Mouse (Mus musculus): ENCODE measurements around the gene Pald1. TPM values are rescaled to one million over a fixed set of nuclear protein-coding genes. Genes with fewer than 3 reads are reported as not detected.

Gene Pald1
- polyA plus RNA-seq, 1 experiment, result 69.1 TPM

GRCm38 (mm10) chr10:61390148-61390547 is 6.8 kb upstream of the Pald1 start:
- H3K4me3 ChIP-seq (replicated peaks; ENCODE audit: extremely low read depth, low read depth, low read length), result no peak overlapping the region
- H3K4me1 ChIP-seq (ENCODE audit: control insufficient read depth, insufficient read depth, low read length), result peaks cover 9% of the 10 kb centered on the region
- 31% methylated on average over 2 of the region's 2 CpGs for WGBS
- no peak for DNase-seq
- TF ChIP-seq POLR2A (IDR thresholded peaks at IDR 0.05; ENCODE audit: borderline replicate concordance, extremely low read depth, low read depth, low read length) (no peak), CTCF (IDR thresholded peaks at IDR 0.05; ENCODE audit: insufficient read depth, low read length) (no peak)

- Histone ChIP-seq H3K4me1 (ENCODE audit: control insufficient read depth, insufficient read depth, low read length) (peaks cover 7% of the 10 kb centered on the region), H3K4me3 (replicated peaks; ENCODE audit: extremely low read depth, low read depth, low read length) (no peak overlapping the region)
- TF ChIP-seq CTCF (IDR thresholded peaks at IDR 0.05; ENCODE audit: insufficient read depth, low read length) (no peak), POLR2A (IDR thresholded peaks at IDR 0.05; ENCODE audit: borderline replicate concordance, extremely low read depth, low read depth, low read length) (no peak)
- WGBS, result 91% methylated on average over 5 of the region's 5 CpGs
- DNase-seq, result no peak
Observed at GRCm38 (mm10) chr10:61389020-61389419, 5.7 kb upstream of the Pald1 start.

- TF ChIP-seq POLR2A (IDR thresholded peaks at IDR 0.05; ENCODE audit: borderline replicate concordance, extremely low read depth, low read depth, low read length) (no peak), CTCF (IDR thresholded peaks at IDR 0.05; ENCODE audit: insufficient read depth, low read length) (no peak)
- DNase-seq, result no peak
- Histone ChIP-seq H3K4me1 (ENCODE audit: control insufficient read depth, insufficient read depth, low read length) (peaks cover 7% of the 10 kb centered on the region), H3K4me3 (replicated peaks; ENCODE audit: extremely low read depth, low read depth, low read length) (no peak overlapping the region)
- 49% methylated on average over 6 of the region's 6 CpGs for WGBS
Observed at GRCm38 (mm10) chr10:61386284-61386683, 3.0 kb upstream of the Pald1 start.

GRCm38 (mm10) chr10:61385174-61385573 is 1.8 kb upstream of the Pald1 start:
- no peak overlapping the region for H3K4me3 ChIP-seq (replicated peaks; ENCODE audit: extremely low read depth, low read depth, low read length)
- no peak for DNase-seq
- H3K4me1 ChIP-seq (ENCODE audit: control insufficient read depth, insufficient read depth, low read length), result peaks cover 12% of the 10 kb centered on the region
- WGBS, result 81% methylated on average over 6 of the region's 6 CpGs
- no peak for TF ChIP-seq CTCF (IDR thresholded peaks at IDR 0.05; ENCODE audit: insufficient read depth, low read length)
- TF ChIP-seq POLR2A (IDR thresholded peaks at IDR 0.05; ENCODE audit: borderline replicate concordance, extremely low read depth, low read depth, low read length), result no peak

- TF ChIP-seq CTCF (IDR thresholded peaks at IDR 0.05; ENCODE audit: insufficient read depth, low read length) (no peak), POLR2A (IDR thresholded peaks at IDR 0.05; ENCODE audit: borderline replicate concordance, extremely low read depth, low read depth, low read length) (no peak)
- 12% methylated on average over 11 of the region's 11 CpGs for WGBS
Observed at GRCm38 (mm10) chr10:61383715-61384047, 351 bp upstream of the Pald1 start.

GRCm38 (mm10) chr10:61382281-61382731 is 1.0 kb downstream of the Pald1 start:
- no peak for TF ChIP-seq CTCF (IDR thresholded peaks at IDR 0.05; ENCODE audit: insufficient read depth, low read length)
- no peak for TF ChIP-seq POLR2A (IDR thresholded peaks at IDR 0.05; ENCODE audit: borderline replicate concordance, extremely low read depth, low read depth, low read length)
- WGBS, result 1% methylated on average over 8 of the region's 8 CpGs
- H3K4me1 ChIP-seq (ENCODE audit: control insufficient read depth, insufficient read depth, low read length), result peaks cover 30% of the 10 kb centered on the region
- H3K4me3 ChIP-seq (replicated peaks; ENCODE audit: extremely low read depth, low read depth, low read length), result peak overlapping the region; percentile 86
- no peak for DNase-seq

More at GRCm38 (mm10) chr10:61383715-61384047, 351 bp upstream of the Pald1 start:
- no peak for DNase-seq
- peaks cover 22% of the 10 kb centered on the region for H3K4me1 ChIP-seq (ENCODE audit: control insufficient read depth, insufficient read depth, low read length)
- H3K4me3 ChIP-seq (replicated peaks; ENCODE audit: extremely low read depth, low read depth, low read length), result peak overlapping the region; percentile 86

GRCm38 (mm10) chr10:61381823-61382222 is 1.5 kb downstream of the Pald1 start:
- Histone ChIP-seq H3K4me1 (ENCODE audit: control insufficient read depth, insufficient read depth, low read length) (peaks cover 32% of the 10 kb centered on the region), H3K4me3 (replicated peaks; ENCODE audit: extremely low read depth, low read depth, low read length) (peak overlapping the region; percentile 86)
- no peak for TF ChIP-seq CTCF (IDR thresholded peaks at IDR 0.05; ENCODE audit: insufficient read depth, low read length)
- TF ChIP-seq POLR2A (IDR thresholded peaks at IDR 0.05; ENCODE audit: borderline replicate concordance, extremely low read depth, low read depth, low read length), result no peak
- WGBS, result 16% methylated on average over 8 of the region's 8 CpGs
- DNase-seq, result no peak

GRCm38 (mm10) chr10:61380186-61380585 is 3.1 kb downstream of the Pald1 start:
- no peak for DNase-seq
- 24% methylated on average over 9 of the region's 9 CpGs for WGBS
- peaks cover 32% of the 10 kb centered on the region for H3K4me1 ChIP-seq (ENCODE audit: control insufficient read depth, insufficient read depth, low read length)
- H3K4me3 ChIP-seq (replicated peaks; ENCODE audit: extremely low read depth, low read depth, low read length), result peak overlapping the region; percentile 49
- TF ChIP-seq POLR2A (IDR thresholded peaks at IDR 0.05; ENCODE audit: borderline replicate concordance, extremely low read depth, low read depth, low read length), result no peak
- TF ChIP-seq CTCF (IDR thresholded peaks at IDR 0.05; ENCODE audit: insufficient read depth, low read length), result no peak

- 60% methylated on average over 13 of the region's 13 CpGs for WGBS
- TF ChIP-seq POLR2A (IDR thresholded peaks at IDR 0.05; ENCODE audit: borderline replicate concordance, extremely low read depth, low read depth, low read length), result no peak
- TF ChIP-seq CTCF (IDR thresholded peaks at IDR 0.05; ENCODE audit: insufficient read depth, low read length), result no peak
- Histone ChIP-seq H3K4me3 (replicated peaks; ENCODE audit: extremely low read depth, low read depth, low read length) (peak overlapping the region; percentile 21), H3K4me1 (ENCODE audit: control insufficient read depth, insufficient read depth, low read length) (peaks cover 39% of the 10 kb centered on the region)
- DNase-seq, result peak; percentile 3
Observed at GRCm38 (mm10) chr10:61379340-61380040, 3.8 kb downstream of the Pald1 start.

GRCm38 (mm10) chr10:61378698-61379097 is 4.6 kb downstream of the Pald1 start:
- TF ChIP-seq CTCF (IDR thresholded peaks at IDR 0.05; ENCODE audit: insufficient read depth, low read length), result no peak
- TF ChIP-seq POLR2A (IDR thresholded peaks at IDR 0.05; ENCODE audit: borderline replicate concordance, extremely low read depth, low read depth, low read length), result no peak
- peaks cover 44% of the 10 kb centered on the region for H3K4me1 ChIP-seq (ENCODE audit: control insufficient read depth, insufficient read depth, low read length)
- DNase-seq, result no peak
- 57% methylated on average over 5 of the region's 5 CpGs for WGBS
- no peak overlapping the region for H3K4me3 ChIP-seq (replicated peaks; ENCODE audit: extremely low read depth, low read depth, low read length)

Measured in lung, adult 2 months (tissue).